Mouse (Mus musculus) spleen, postnatal 4 days (tissue): Measurements from ENCODE around the gene Pla2g16.

ENCODE experiments used
- DNase-seq, 2 experiments: peaks; one replicate each; pipeline ENCODE4 v3.0.0; 2022; ENCODE audit warnings: low spot score in 2 of 2

Gene Pla2g16

GRCm38 (mm10) chr19:7613151-7613550 lies 55.9 kb downstream of the Pla2g16 start:
- DNase-seq: no peak

DNA sequence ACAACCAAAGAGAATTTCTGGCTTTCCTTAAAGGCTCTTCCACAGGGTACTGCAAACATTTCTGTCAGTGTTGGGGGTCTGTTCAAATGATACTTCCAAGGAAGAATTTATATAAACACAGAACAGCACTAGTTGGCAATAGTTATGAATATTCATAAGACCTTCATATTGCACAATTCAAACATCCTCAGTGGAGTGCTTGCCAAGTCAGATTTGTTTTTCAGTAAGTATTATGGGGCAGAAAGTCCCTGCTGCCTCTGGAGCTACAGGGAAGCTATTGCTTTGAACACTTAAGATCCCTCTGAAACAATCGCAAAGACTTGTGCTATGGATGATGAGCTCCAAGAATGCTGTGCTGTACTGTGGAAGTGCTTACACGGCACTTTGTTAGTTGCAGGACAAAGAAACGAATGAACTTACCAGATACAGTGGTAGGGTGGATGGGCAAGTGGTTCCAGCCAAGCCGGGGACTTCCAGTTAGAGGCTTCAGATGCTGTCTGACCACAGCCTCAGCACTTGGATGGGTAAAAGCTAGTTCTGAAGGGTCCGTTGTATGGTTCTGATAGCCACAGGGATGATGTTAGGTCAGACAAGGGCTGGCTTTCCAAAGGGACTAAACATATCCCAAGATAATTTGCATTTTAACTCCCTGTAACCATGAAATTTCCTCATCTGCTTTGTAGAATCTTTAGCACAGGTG lies 59.1 kb downstream of the Pla2g16 start:
- no peak for DNase-seq

- DNase-seq: no peak
Measured at GRCm38 (mm10) chr19:7617085-7617484, 59.8 kb downstream of the Pla2g16 start.

DNA sequence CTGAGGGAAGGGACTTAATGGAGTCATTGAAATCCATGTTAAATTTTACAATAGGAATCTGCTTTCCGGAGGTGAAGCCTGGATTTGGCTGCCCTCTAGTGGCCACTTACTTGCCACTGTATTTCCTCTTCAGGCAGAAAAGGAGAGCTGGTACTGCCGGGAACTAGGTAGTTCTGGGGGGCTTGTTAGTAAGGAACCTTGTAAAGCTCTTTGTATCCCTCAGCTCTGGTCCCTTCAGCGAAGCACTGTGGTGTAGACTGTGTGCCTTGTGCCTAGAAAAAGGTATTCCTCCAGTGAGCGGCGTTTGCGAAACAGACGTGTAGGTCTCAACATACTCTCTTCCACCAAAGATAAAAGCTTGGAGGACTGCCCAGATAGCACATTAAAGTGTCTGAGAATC lies 60.4 kb downstream of the Pla2g16 start:
- peak; percentile 30 to 74 for DNase-seq

GRCm38 (mm10) chr19:7633021-7633420 lies 75.8 kb downstream of the Pla2g16 start:
- no peak for DNase-seq

DNA sequence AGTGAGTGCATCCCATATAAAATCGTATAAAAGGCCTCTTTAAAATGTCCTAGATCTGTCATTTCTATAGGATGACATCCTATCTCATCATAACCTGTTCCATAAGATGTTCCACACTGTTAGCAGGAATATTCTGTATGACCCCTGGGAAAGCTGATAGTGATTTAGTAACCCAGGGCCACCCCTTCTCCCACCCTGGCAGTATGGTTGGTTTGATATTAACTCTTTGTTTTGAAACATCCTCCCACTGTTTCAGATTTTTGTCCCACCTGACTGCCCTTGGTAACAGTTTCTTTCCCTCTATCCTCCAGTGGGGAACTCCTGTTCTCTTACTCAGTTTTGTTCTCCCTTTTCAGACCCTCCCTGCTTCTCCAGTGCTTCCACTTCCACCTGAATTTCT lies 76.5 kb downstream of the Pla2g16 start:
- no peak for DNase-seq
